Mouse (Mus musculus): ENCODE results near the gene Gpr1.

DNA sequence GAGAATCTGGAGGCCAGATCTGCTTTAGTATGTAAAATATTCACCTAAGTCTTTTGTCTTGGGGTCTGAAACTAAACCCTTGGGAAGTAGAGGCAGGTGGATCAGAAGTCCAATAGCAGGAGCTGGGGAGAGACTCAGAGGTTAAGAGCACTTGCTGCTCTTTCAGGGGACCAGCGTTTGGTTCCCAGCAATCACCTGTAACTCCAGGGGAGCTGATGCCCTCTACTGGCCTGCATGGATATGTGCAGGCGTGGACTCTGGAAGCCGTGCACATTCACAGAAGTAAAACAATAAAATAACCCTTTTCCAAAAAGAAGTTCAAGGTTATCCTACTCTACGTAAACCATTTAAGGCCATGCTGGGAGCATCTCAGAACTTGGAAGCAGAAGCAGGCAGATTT, 4.9 kb upstream of the Gpr1 start:
- TF ChIP-seq POLR2AphosphoS5 (IDR thresholded peaks at IDR 0.05; ENCODE audit: insufficient replicate concordance, low read depth, low read length) = no peak
- no peak for TF ChIP-seq CTCF (IDR thresholded peaks at IDR 0.05; ENCODE audit: low read depth, low read length)
- TF ChIP-seq GATA1 (IDR thresholded peaks at IDR 0.05; ENCODE audit: borderline replicate concordance, low read length) = no peak
- TF ChIP-seq GATA2 (IDR thresholded peaks at IDR 0.05; ENCODE audit: borderline replicate concordance, low read depth, low read length) = no peak
